Mouse (Mus musculus) liver, embryonic 11.5 days (tissue): ENCODE measurements around the gene Hist1h3a. TPM values are rescaled to one million over a fixed set of nuclear protein-coding genes. Genes with fewer than 3 reads are reported as not detected.
"Not testable (repeated sequence)": the region's sequence is repeated elsewhere in the genome, so short reads cannot be mapped to it uniquely, and the experiment has no call there.

Source experiments
- ATAC-seq: fragments of 200-750 bp; cut with Nextera tagmentation; replicated peaks from 2 replicates; pipeline ENCODE4 v1.8.0; 2017; ENCODE audit warnings: moderate number of reproducible peaks, mild to moderate bottlenecking, moderate TSS enrichment, moderate library complexity; ENCODE audit not compliant: low FRiP score
- DNase-seq: peaks from one replicate; pipeline ENCODE4 v3.0.0-alpha.2; 2017; ENCODE audit warnings: low spot score
- H3K27ac ChIP-seq: fragments of 300-500 bp; sonication (generic); 2 replicates; pipeline ENCODE4 v1.5.1; 2014; ENCODE audit warnings: mild to moderate bottlenecking, low read depth, low read length, control low read depth
- H3K27me3 ChIP-seq: fragments of 300-500 bp; sonication (generic); replicated peaks from 2 replicates; pipeline ENCODE4 v1.6.1; 2014; ENCODE audit warnings: low read length, mixed read lengths; ENCODE audit not compliant: control insufficient read depth, insufficient read depth
- H3K36me3 ChIP-seq: fragments of 300-500 bp; sonication (generic); 2 replicates; pipeline ENCODE4 v1.6.1; 2014; ENCODE audit warnings: mild to moderate bottlenecking, low read length, moderate library complexity, mixed read lengths; ENCODE audit not compliant: control insufficient read depth, insufficient read depth
- H3K4me1 ChIP-seq: fragments of 300-500 bp; sonication (generic); replicated peaks from 2 replicates; pipeline ENCODE4 v1.6.1; 2014; ENCODE audit warnings: low read length, mixed read lengths; ENCODE audit not compliant: control insufficient read depth, insufficient read depth
- H3K4me2 ChIP-seq: fragments of 300-500 bp; sonication (generic); 2 replicates; pipeline ENCODE4 v1.6.1; 2014; ENCODE audit warnings: mild to moderate bottlenecking, control low read depth, moderate library complexity
- H3K4me3 ChIP-seq: fragments of 300-500 bp; sonication (generic); 2 replicates; pipeline ENCODE4 v1.5.1; 2014; ENCODE audit warnings: low read depth, low read length, control low read depth
- H3K9ac ChIP-seq: fragments of 300-500 bp; sonication (generic); 2 replicates; pipeline ENCODE4 v1.6.1; 2014; ENCODE audit warnings: low read depth, low read length, control low read depth
- H3K9me3 ChIP-seq: fragments of 300-500 bp; sonication (generic); 2 replicates; pipeline ENCODE4 v1.6.1; 2016; ENCODE audit warnings: low read length, inconsistent platforms, mixed read lengths; ENCODE audit not compliant: control insufficient read depth
- WGBS: fragments of 180-500 bp; shearing (Covaris S2); extraction: QIAGEN DNeasy Blood & Tissue Kit; methylation state at CpG from one replicate; pipeline ENCODE4 v1.1.7; 2014; 5-methylcytosine and 5-hydroxymethylcytosine counted together
- polyA plus RNA-seq: library from polyadenylated mRNA; unstranded; fragments of >200 nt; fragmentation: Nextera tagmentation; extraction: Ambion mirVana; gene quantifications from 2 replicates; pipeline ENCODE4 v1.2.1, GENCODE M21; 2014

Hist1h3a gene
- 4.2 and 8.8 TPM in 2 replicates for polyA plus RNA-seq

DNA sequence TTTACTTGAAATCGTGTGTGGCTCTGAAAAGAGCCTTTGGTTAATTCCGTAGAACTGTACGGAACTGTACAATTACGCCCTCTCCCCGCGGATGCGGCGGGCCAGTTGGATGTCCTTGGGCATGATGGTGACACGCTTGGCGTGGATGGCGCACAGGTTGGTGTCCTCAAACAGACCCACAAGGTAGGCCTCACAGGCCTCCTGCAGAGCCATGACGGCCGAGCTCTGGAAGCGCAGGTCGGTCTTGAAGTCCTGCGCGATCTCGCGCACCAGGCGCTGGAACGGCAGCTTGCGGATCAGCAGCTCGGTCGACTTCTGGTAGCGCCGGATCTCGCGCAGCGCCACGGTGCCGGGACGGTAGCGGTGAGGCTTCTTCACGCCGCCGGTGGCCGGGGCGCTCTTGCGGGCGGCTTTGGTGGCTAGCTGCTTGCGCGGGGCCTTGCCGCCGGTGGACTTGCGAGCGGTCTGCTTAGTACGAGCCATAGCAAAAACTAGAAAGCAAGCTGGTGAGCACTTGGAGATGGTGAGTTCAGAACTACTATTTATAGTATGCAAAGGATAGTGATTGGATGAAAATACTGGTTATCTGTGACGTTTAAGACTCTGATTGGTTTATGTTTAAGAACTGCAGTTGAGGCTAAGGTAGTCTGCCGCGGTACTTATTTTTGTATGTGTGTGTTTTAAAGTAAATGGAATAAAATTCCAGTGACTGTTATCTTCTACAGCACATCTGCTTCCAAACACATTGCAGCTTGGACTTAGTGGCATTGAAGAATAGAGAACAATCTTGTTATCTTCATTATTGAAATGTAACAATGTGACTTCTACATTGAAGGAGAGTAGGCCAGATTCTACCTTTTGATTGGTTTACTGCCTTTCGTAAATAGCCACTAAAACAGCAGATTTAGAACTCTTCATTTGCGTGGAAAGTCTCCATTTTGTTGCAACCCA is at the start of gene Hist1h3a:
Gene Hist1h3a, minus strand, starts transcription at position 516 of the 951 bp plus-strand sequence.
- WGBS, result under 1% methylated on average over 29 of the region's 52 CpGs
- Histone ChIP-seq H3K9ac (peak within 1 kb of the TSS; percentile 83), H3K27ac (peak within 1 kb of the TSS; percentile 99), H3K4me3 (peak within 1 kb of the TSS; percentile 56), H3K4me1 (peaks cover 40% of the 10 kb centered on the region), H3K4me2 (peak within 1 kb of the TSS; percentile 84)
- ATAC-seq (peak; percentile 67), DNase-seq (peak; percentile 66)
- H3K36me3 ChIP-seq, H3K27me3 ChIP-seq, H3K9me3 ChIP-seq: not testable (repeated sequence)

DNA sequence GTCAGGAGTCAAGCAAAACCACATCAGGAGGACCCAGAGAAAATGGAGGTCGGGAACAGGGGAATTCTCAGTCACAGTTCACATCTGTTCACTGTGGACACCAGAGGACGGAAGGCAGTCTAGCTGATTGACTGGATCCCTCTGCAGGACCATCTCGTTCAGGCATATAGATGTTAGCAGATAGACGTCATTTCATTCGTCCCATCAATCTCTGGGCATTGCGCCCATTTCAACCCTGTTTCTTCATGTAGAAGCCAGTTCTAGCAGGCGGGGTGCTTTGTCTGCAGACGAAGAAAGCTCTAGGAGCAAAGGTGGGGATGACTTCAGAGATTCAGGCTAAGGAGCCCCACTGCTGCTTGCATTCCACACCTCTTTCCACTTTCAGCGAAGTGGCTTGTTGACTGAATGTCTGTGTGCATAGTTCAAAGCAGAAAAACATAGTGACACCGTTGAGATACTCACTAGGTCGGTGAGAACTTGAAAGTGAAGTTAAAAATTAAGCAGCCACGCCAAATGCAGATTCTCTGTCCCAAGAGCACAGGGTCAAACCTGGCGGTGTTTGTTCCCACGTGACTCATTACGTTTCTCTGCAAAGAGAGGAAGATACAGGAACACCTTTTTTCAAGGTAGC is 44.4 kb upstream of the Hist1h3a start, which contains the start of gene Slc17a2:
Gene Slc17a2, plus strand, starts transcription at position 572 of the 631 bp plus-strand sequence.
- H3K27ac ChIP-seq, result no peak within 1 kb of the TSS
- H3K4me2 ChIP-seq, result no peak within 1 kb of the TSS
- H3K4me1 ChIP-seq, result no peaks in the 10 kb centered on the region
- no peak within 1 kb of the TSS for H3K9ac ChIP-seq
- no peaks in the 10 kb centered on the region for H3K36me3 ChIP-seq
- WGBS, result 75% methylated on average over 15 of the region's 15 CpGs
- no peak within 1 kb of the TSS for H3K4me3 ChIP-seq
- H3K27me3 ChIP-seq, result no peaks in the 10 kb centered on the region; the same call in 1 of the 2 replicates
- no peaks in the 10 kb centered on the region for H3K9me3 ChIP-seq
- ATAC-seq (no peak), DNase-seq (no peak)

- H3K4me2 ChIP-seq, result no peak overlapping the region
- ATAC-seq, result no peak
- no peaks in the 10 kb centered on the region for H3K9me3 ChIP-seq
- no peaks in the 10 kb centered on the region for H3K36me3 ChIP-seq
- no peaks in the 10 kb centered on the region for H3K4me1 ChIP-seq
- no peak overlapping the region for H3K27ac ChIP-seq
- H3K4me3 ChIP-seq, result no peak overlapping the region
- H3K27me3 ChIP-seq, result no peaks in the 10 kb centered on the region; the same call in 1 of the 2 replicates
- WGBS, result 73% methylated on average over 2 of the region's 2 CpGs
- H3K9ac ChIP-seq, result no peak overlapping the region
- DNase-seq, result no peak
Observed at GRCm38 (mm10) chr13:23804532-23804931, 42.3 kb upstream of the Hist1h3a start.

GRCm38 (mm10) chr13:23799405-23799804 is 37.2 kb upstream of the Hist1h3a start:
- no peaks in the 10 kb centered on the region for H3K9me3 ChIP-seq
- H3K27me3 ChIP-seq, result no peaks in the 10 kb centered on the region
- no peak overlapping the region for H3K9ac ChIP-seq
- no peak for ATAC-seq
- DNase-seq, result no peak
- H3K27ac ChIP-seq, result no peak overlapping the region
- H3K4me1 ChIP-seq, result no peaks in the 10 kb centered on the region
- WGBS, result 41% methylated on average over 5 of the region's 5 CpGs
- no peaks in the 10 kb centered on the region for H3K36me3 ChIP-seq
- no peak overlapping the region for H3K4me3 ChIP-seq
- no peak overlapping the region for H3K4me2 ChIP-seq

DNA sequence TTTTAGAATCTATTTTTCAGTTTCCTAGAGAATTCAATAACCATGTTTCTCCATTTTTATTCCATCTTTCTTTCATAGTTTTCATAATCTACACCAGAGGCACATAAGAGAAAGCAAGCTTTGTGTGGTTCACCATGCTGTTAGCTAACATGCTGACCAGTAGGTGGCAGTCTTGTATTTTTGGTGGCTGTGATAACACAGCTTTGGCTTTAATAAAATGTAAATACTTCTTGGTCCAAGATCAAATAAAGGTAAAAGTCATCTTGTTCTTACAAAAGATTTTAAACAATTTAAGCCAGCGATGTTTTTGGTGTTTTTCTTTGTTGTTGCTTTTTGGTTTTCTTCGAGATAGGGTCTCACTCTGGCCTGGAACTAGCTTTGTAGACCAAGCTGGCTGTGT is 30.3 kb upstream of the Hist1h3a start:
- Histone ChIP-seq H3K9me3 (no peaks in the 10 kb centered on the region), H3K27me3 (no peaks in the 10 kb centered on the region), H3K27ac (no peak overlapping the region), H3K4me2 (no peak overlapping the region), H3K9ac (no peak overlapping the region), H3K4me3 (no peak overlapping the region), H3K4me1 (no peaks in the 10 kb centered on the region), H3K36me3 (no peaks in the 10 kb centered on the region)
- DNase-seq, result no peak
- 42% methylated on average over 2 of the region's 2 CpGs for WGBS
- no peak for ATAC-seq

DNA sequence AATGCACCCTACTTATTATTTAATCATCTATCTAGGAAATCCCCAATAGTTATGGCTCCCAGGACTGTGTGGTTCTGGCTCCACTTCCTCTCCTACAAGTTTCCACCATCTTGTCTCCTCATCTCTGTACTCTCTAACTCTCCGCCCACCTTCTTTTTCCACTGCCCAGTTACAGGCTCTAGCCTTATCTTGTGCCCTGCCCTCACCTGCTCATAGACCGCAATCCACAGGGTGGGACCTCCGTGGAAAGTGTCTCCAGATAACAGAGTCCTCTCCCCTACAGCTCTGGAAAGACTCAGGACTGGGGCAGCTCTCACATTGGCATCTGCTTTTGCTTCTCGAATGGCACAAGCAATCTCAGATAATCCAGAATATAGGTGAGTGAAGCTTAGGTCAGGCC is 16.8 kb upstream of the Hist1h3a start:
- Histone ChIP-seq H3K4me1 (no peaks in the 10 kb centered on the region), H3K4me3 (no peak overlapping the region), H3K9me3 (no peaks in the 10 kb centered on the region), H3K9ac (no peak overlapping the region), H3K4me2 (no peak overlapping the region), H3K36me3 (no peaks in the 10 kb centered on the region), H3K27ac (no peak overlapping the region), H3K27me3 (no peaks in the 10 kb centered on the region)
- WGBS, result 52% methylated on average over 4 of the region's 4 CpGs
- ATAC-seq (peak; percentile 39; the same call in 1 of the 2 replicates), DNase-seq (no peak)

- ATAC-seq (no peak), DNase-seq (no peak)
- no peak overlapping the region for H3K4me2 ChIP-seq
- no peaks in the 10 kb centered on the region for H3K27me3 ChIP-seq
- H3K4me3 ChIP-seq, result no peak overlapping the region
- peaks cover 2% of the 10 kb centered on the region for H3K4me1 ChIP-seq
- H3K9ac ChIP-seq, result no peak overlapping the region
- no peaks in the 10 kb centered on the region for H3K36me3 ChIP-seq
- WGBS, result 87% methylated on average over 7 of the region's 7 CpGs
- no peak overlapping the region for H3K27ac ChIP-seq
- no peaks in the 10 kb centered on the region for H3K9me3 ChIP-seq
Observed at GRCm38 (mm10) chr13:23778339-23778738, 16.2 kb upstream of the Hist1h3a start.

DNA sequence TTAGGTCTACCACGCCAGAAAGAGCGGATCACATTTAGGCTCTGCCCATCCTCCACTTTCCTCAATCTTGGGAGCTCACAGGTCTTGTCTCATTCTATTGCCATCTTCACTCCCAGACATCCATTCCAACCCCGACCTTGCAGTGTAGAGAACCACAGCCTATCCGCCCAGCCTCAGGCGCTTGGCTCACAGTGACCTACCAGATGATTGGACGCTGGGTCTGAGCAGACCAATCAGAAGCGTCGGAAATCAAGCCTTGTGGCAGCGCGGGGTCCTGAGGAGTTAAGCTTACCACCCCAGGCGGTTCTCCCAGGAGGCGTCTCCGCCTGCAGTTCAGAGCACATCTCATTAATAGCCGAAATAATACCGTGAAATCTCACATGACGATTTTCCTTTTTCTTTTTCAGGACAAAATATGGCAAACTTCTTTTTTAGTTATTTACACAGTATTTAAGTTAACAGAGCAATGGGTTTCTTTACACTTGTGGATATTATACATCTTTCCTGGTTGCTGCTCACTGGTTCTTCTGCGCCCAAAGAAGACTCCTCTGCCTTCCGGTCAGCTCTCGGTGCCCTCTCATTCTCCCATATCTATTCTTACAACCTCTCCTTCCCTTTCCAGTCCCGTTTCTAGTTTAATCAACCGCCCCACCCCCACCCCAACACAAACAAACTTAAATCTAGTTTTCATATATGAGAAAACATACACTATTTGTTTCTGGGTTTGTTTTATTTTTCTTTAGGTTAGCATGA is 10.6 kb upstream of the Hist1h3a start:
- DNase-seq (peak; percentile 69), ATAC-seq (peak; percentile 98)
- WGBS, result 15% methylated on average over 21 of the region's 21 CpGs
- peak overlapping the region; percentile 63 for H3K4me2 ChIP-seq
- no peaks in the 10 kb centered on the region for H3K9me3 ChIP-seq
- peak overlapping the region; percentile 29; the same call in 1 of the 2 replicates for H3K4me3 ChIP-seq
- no peak overlapping the region for H3K27ac ChIP-seq
- no peaks in the 10 kb centered on the region for H3K36me3 ChIP-seq
- peaks cover 7% of the 10 kb centered on the region for H3K4me1 ChIP-seq
- H3K27me3 ChIP-seq, result no peaks in the 10 kb centered on the region
- peak overlapping the region; percentile 45; the same call in 1 of the 2 replicates for H3K9ac ChIP-seq
